Mouse (Mus musculus): ENCODE results near the gene Gm49380. TPM values are rescaled to one million over a fixed set of nuclear protein-coding genes. Genes with fewer than 3 reads are reported as not detected.

Gm49380 gene
- total and polyA plus RNA-seq, 2 experiments from 2014 or later = 0.81 TPM; not detected in 1

- no peak for TF ChIP-seq CTCF (IDR thresholded peaks at IDR 0.05; ENCODE audit: low read depth)
- Histone ChIP-seq H3K4me3 (ENCODE audit: low read depth, low read length) (no peak overlapping the region), H3K36me3 (ENCODE audit: insufficient read depth) (no peaks in the 10 kb centered on the region), H3K9me3 (ENCODE audit: low read length) (no peaks in the 10 kb centered on the region), H3K27me3 (ENCODE audit: insufficient read depth, low read length) (no peaks in the 10 kb centered on the region), H3K4me1 (ENCODE audit: insufficient read depth) (no peaks in the 10 kb centered on the region), H3K4me2 (ENCODE audit: low read depth) (no peak overlapping the region), H3K27ac (ENCODE audit: low read depth, low read length) (no peak overlapping the region), H3K9ac (no peak overlapping the region)
- no peak for ATAC-seq
- WGBS = 90% methylated on average over 5 of the region's 5 CpGs
- DNase-seq = no peak
Measured at GRCm38 (mm10) chr9:44037106-44037505, 76.2 kb downstream of the Gm49380 start.

DNA sequence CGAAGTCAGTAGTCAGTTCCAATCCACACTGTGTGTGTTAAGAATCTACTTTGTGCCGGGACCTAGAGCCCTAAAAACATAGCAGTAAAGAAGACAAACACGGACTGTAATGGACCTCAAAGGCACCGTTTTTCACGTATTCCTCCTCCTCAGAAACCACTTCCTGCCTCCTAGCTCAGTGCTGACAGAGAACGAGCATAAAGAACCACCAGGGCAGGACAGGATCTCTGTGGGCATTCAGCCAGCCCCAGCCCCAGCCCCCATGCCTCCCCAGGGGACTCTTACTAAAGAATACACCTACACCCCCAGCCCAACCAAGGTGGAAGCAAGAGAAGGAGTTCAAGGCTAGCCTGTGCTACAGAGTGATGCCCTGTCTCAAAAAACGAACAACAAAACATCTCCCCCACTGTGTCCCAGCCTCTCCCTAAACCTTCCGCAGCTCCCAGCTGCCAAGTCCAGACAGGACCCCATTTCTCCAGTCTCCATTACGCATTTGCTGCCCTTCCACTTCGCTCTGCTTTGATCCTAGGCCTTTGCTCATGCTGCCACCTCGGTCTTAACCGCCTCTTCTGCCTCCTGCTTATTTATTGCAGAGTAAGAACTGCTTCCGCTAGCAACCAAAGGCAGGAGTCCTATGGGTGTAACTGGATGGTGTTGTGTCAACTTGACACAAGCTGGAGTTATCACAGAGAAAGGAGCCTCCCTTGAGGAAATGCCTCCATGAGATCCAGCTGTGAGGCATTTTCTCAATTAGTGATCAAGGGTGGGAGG, 79.2 kb downstream of the Gm49380 start:
- H3K4me1 ChIP-seq (ENCODE audit: insufficient read depth) = no peaks in the 10 kb centered on the region
- DNase-seq (no peak), ATAC-seq (no peak)
- H3K27me3 ChIP-seq (ENCODE audit: insufficient read depth, low read length) = no peaks in the 10 kb centered on the region
- H3K27ac ChIP-seq (ENCODE audit: low read depth, low read length) = no peak overlapping the region
- no peak overlapping the region for H3K4me2 ChIP-seq (ENCODE audit: low read depth)
- no peak for TF ChIP-seq CTCF (IDR thresholded peaks at IDR 0.05; ENCODE audit: low read depth)
- no peaks in the 10 kb centered on the region for H3K9me3 ChIP-seq (ENCODE audit: low read length)
- 75% methylated on average over 13 of the region's 13 CpGs for WGBS
- H3K9ac ChIP-seq = no peak overlapping the region
- H3K36me3 ChIP-seq (ENCODE audit: insufficient read depth) = no peaks in the 10 kb centered on the region
- H3K4me3 ChIP-seq (ENCODE audit: low read depth, low read length) = no peak overlapping the region

DNA sequence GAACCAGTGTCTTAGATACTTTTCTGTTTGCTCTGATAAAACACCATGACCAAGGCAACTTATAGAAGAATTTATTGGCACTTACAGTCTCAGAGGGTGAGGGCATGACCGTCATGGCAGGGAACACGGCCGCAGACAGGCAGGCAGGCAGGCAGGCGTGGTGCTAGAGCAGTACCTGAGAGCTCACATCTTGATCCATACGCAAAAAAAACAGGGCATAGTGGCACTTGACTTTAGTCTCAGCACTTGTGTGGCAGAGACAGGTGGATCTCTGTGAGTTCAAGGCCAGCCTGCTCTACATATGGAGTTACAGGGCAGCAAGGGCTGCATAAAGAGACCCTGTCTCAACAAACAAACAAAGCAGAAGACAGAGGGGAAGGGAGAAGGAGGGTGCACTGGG, 80.0 kb downstream of the Gm49380 start:
- no peak overlapping the region for H3K4me2 ChIP-seq (ENCODE audit: low read depth)
- no peak for DNase-seq
- H3K27me3 ChIP-seq (ENCODE audit: insufficient read depth, low read length) = no peaks in the 10 kb centered on the region
- WGBS = 93% methylated on average over 5 of the region's 5 CpGs
- H3K36me3 ChIP-seq (ENCODE audit: insufficient read depth) = no peaks in the 10 kb centered on the region
- no peaks in the 10 kb centered on the region for H3K4me1 ChIP-seq (ENCODE audit: insufficient read depth)
- no peak overlapping the region for H3K9ac ChIP-seq
- ATAC-seq = no peak
- no peak overlapping the region for H3K27ac ChIP-seq (ENCODE audit: low read depth, low read length)
- H3K4me3 ChIP-seq (ENCODE audit: low read depth, low read length) = no peak overlapping the region
- TF ChIP-seq CTCF (IDR thresholded peaks at IDR 0.05; ENCODE audit: low read depth) = no peak
- H3K9me3 ChIP-seq (ENCODE audit: low read length) = no peaks in the 10 kb centered on the region

DNA sequence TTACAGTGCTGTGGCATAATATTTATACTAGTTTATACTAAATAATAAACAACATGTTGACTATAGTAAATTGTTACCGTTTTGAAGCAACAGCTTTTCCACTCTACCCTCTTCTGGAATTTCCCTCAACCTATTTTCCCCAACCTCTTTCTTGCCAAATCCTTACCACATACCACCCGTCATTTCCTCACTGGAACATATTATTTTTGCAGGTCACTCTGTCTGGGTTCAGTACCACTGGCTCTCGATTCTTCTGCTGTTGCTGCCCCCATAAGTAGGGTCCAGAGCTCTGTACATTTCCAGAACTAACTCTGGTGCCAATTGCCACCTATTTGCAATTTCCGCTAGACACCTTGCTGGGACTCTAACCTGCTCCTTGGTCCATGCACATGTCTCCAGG, 81.4 kb downstream of the Gm49380 start:
- WGBS = 86% methylated on average over 4 of the region's 4 CpGs

GRCm38 (mm10) chr9:44031079-44031478, 82.2 kb downstream of the Gm49380 start:
- Histone ChIP-seq H3K9ac (no peak overlapping the region), H3K27me3 (ENCODE audit: insufficient read depth, low read length) (no peaks in the 10 kb centered on the region), H3K9me3 (ENCODE audit: low read length) (no peaks in the 10 kb centered on the region), H3K36me3 (ENCODE audit: insufficient read depth) (no peaks in the 10 kb centered on the region), H3K4me1 (ENCODE audit: insufficient read depth) (no peaks in the 10 kb centered on the region), H3K4me2 (ENCODE audit: low read depth) (no peak overlapping the region), H3K27ac (ENCODE audit: low read depth, low read length) (no peak overlapping the region), H3K4me3 (ENCODE audit: low read depth, low read length) (no peak overlapping the region)
- no peak for TF ChIP-seq CTCF (IDR thresholded peaks at IDR 0.05; ENCODE audit: low read depth)
- DNase-seq (no peak), ATAC-seq (no peak)
- WGBS = 84% methylated on average over 5 of the region's 5 CpGs

More for the DNA sequence above, 81.4 kb downstream of the Gm49380 start:
- DNase-seq (no peak), ATAC-seq (no peak)
- no peak overlapping the region for H3K4me3 ChIP-seq (ENCODE audit: low read depth, low read length)
- no peak overlapping the region for H3K27ac ChIP-seq (ENCODE audit: low read depth, low read length)
- no peak overlapping the region for H3K4me2 ChIP-seq (ENCODE audit: low read depth)
- no peaks in the 10 kb centered on the region for H3K27me3 ChIP-seq (ENCODE audit: insufficient read depth, low read length)
- no peaks in the 10 kb centered on the region for H3K9me3 ChIP-seq (ENCODE audit: low read length)
- H3K9ac ChIP-seq = no peak overlapping the region
- TF ChIP-seq CTCF (IDR thresholded peaks at IDR 0.05; ENCODE audit: low read depth) = no peak
- no peaks in the 10 kb centered on the region for H3K4me1 ChIP-seq (ENCODE audit: insufficient read depth)
- no peaks in the 10 kb centered on the region for H3K36me3 ChIP-seq (ENCODE audit: insufficient read depth)

- H3K4me2 ChIP-seq (ENCODE audit: low read depth) = no peak overlapping the region
- H3K9me3 ChIP-seq (ENCODE audit: low read length) = no peaks in the 10 kb centered on the region
- DNase-seq = no peak
- no peaks in the 10 kb centered on the region for H3K36me3 ChIP-seq (ENCODE audit: insufficient read depth)
- H3K9ac ChIP-seq = no peak overlapping the region
- H3K4me3 ChIP-seq (ENCODE audit: low read depth, low read length) = no peak overlapping the region
- H3K27me3 ChIP-seq (ENCODE audit: insufficient read depth, low read length) = no peaks in the 10 kb centered on the region
- no peak for ATAC-seq
- no peak for TF ChIP-seq CTCF (IDR thresholded peaks at IDR 0.05; ENCODE audit: low read depth)
- 91% methylated on average over 4 of the region's 4 CpGs for WGBS
- no peak overlapping the region for H3K27ac ChIP-seq (ENCODE audit: low read depth, low read length)
- no peaks in the 10 kb centered on the region for H3K4me1 ChIP-seq (ENCODE audit: insufficient read depth)
Measured at GRCm38 (mm10) chr9:44030646-44031045, 82.7 kb downstream of the Gm49380 start.

DNA sequence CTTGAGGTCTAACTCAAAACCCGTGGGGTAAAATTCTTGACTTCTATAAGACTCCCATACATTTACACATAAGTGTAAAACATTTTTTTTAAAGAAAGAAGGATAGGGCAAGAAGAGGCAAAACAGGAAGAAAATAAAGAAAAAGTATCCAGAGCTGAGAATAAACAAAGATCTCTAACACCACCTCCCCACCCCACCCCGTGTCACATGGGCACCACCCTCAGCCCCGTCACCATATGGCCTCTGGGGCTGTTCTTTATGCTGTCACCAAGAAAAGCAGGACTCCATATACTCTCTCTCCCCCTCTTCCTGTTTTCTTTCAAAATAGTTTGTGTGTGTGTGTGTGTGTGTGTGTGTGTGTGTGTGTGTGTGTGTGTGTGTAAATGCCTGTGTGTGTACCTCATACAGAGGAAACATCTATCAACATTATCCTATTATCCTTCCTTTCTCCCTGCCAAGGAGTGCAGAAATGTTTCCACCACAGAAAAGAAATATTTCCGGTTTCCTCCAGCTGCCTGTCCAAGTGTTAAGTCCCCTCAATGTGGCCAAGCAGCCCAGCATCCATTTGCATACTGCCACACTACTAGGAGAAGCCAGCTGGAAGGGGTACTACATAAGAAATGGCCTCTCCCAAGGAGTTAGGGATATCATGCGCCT, 83.6 kb downstream of the Gm49380 start:
- Histone ChIP-seq H3K36me3 (ENCODE audit: insufficient read depth) (no peaks in the 10 kb centered on the region), H3K4me3 (ENCODE audit: low read depth, low read length) (no peak overlapping the region), H3K4me1 (ENCODE audit: insufficient read depth) (no peaks in the 10 kb centered on the region), H3K9ac (no peak overlapping the region), H3K27me3 (ENCODE audit: insufficient read depth, low read length) (no peaks in the 10 kb centered on the region), H3K4me2 (ENCODE audit: low read depth) (no peak overlapping the region), H3K9me3 (ENCODE audit: low read length) (no peaks in the 10 kb centered on the region), H3K27ac (ENCODE audit: low read depth, low read length) (no peak overlapping the region)
- no peak for DNase-seq
- ATAC-seq = no peak
- WGBS = 63% methylated on average over 5 of the region's 5 CpGs
- no peak for TF ChIP-seq CTCF (IDR thresholded peaks at IDR 0.05; ENCODE audit: low read depth)
